Mouse (Mus musculus) liver, adult 2 months (tissue): ENCODE measurements around the gene Ccsap.

ENCODE experiments used
- CTCF ChIP-seq: fragments of 200-500 bp; IDR thresholded peaks from 2 replicates; pipeline ENCODE4 v1.5.1; 2011; ENCODE audit warnings: low read depth, low read length, control low read depth
- POLR2A ChIP-seq: fragments of 200-500 bp; IDR thresholded peaks from 2 replicates; pipeline ENCODE4 v1.6.1; 2011; ENCODE audit warnings: low read length, control low read depth; ENCODE audit not compliant: insufficient read depth; ENCODE audit errors: extremely low read depth

- TF ChIP-seq CTCF (no peak), POLR2A (no peak)
Observed at GRCm38 (mm10) chr8:123791845-123792225, 68.2 kb downstream of the Ccsap start.
